Mouse (Mus musculus): ENCODE measurements at regions not wholly inside any gene's neighbourhood (a gene's known extent, or its start where the extent isn't known, plus 50 kb on each side); places are given as distances from the start of the nearest gene placed in this dataset.

GRCm38 (mm10) chr12:59724951-59725350 lies 505.4 kb upstream of the Fbxo33 start:
- WGBS = 56% methylated on average over 1 of the region's 1 CpGs
- Histone ChIP-seq H3K4me2 (ENCODE audit: low read depth, low read length) (no peak overlapping the region), H3K27ac (no peak overlapping the region), H3K4me1 (ENCODE audit: insufficient read depth, low read length) (no peaks in the 10 kb centered on the region), H3K9ac (replicated peaks; ENCODE audit: low read length) (no peak overlapping the region), H3K27me3 (ENCODE audit: insufficient read depth, low read length) (no peaks in the 10 kb centered on the region), H3K9me3 (ENCODE audit: low read length) (no peaks in the 10 kb centered on the region), H3K4me3 (ENCODE audit: low read length) (no peak overlapping the region), H3K36me3 (ENCODE audit: insufficient read depth, low read length) (no peaks in the 10 kb centered on the region)
- no peak for TF ChIP-seq CTCF (IDR thresholded peaks at IDR 0.05; ENCODE audit: low read depth)
- no peak for ATAC-seq
- no peak for DNase-seq (ENCODE audit: low spot score)

GRCm38 (mm10) chr12:59722471-59723182 lies 503.1 kb upstream of the Fbxo33 start:
- no peak for TF ChIP-seq CTCF (IDR thresholded peaks at IDR 0.05; ENCODE audit: low read depth)
- WGBS = 66% methylated on average over 6 of the region's 6 CpGs
- no peak for DNase-seq (ENCODE audit: low spot score)

GRCm38 (mm10) chr12:59713216-59713615 lies 493.7 kb upstream of the Fbxo33 start:
- WGBS = 61% methylated on average over 3 of the region's 3 CpGs
- ATAC-seq (no peak), DNase-seq (ENCODE audit: low spot score) (no peak)
- Histone ChIP-seq H3K27me3 (ENCODE audit: insufficient read depth, low read length) (no peaks in the 10 kb centered on the region), H3K4me1 (ENCODE audit: insufficient read depth, low read length) (no peaks in the 10 kb centered on the region), H3K27ac (no peak overlapping the region), H3K9me3 (ENCODE audit: low read length) (no peaks in the 10 kb centered on the region), H3K4me3 (ENCODE audit: low read length) (no peak overlapping the region), H3K4me2 (ENCODE audit: low read depth, low read length) (no peak overlapping the region), H3K9ac (replicated peaks; ENCODE audit: low read length) (no peak overlapping the region), H3K36me3 (ENCODE audit: insufficient read depth, low read length) (no peaks in the 10 kb centered on the region)
- TF ChIP-seq CTCF (IDR thresholded peaks at IDR 0.05; ENCODE audit: low read depth) = no peak

More at GRCm38 (mm10) chr12:59722471-59723182, 503.1 kb upstream of the Fbxo33 start:
- H3K4me3 ChIP-seq (ENCODE audit: low read length) = no peak overlapping the region
- no peak overlapping the region for H3K4me2 ChIP-seq (ENCODE audit: low read depth, low read length)
- no peak overlapping the region for H3K9ac ChIP-seq (replicated peaks; ENCODE audit: low read length)
- no peak for ATAC-seq
- H3K4me1 ChIP-seq (ENCODE audit: insufficient read depth, low read length) = no peaks in the 10 kb centered on the region
- H3K9me3 ChIP-seq (ENCODE audit: low read length) = no peaks in the 10 kb centered on the region
- H3K36me3 ChIP-seq (ENCODE audit: insufficient read depth, low read length) = no peaks in the 10 kb centered on the region
- H3K27ac ChIP-seq = no peak overlapping the region
- H3K27me3 ChIP-seq (ENCODE audit: insufficient read depth, low read length) = no peaks in the 10 kb centered on the region

- DNase-seq (ENCODE audit: low spot score) = no peak
- Histone ChIP-seq H3K27me3 (ENCODE audit: insufficient read depth, low read length) (no peaks in the 10 kb centered on the region), H3K4me2 (ENCODE audit: low read depth, low read length) (no peak overlapping the region), H3K9ac (replicated peaks; ENCODE audit: low read length) (no peak overlapping the region), H3K4me3 (ENCODE audit: low read length) (no peak overlapping the region), H3K9me3 (ENCODE audit: low read length) (no peaks in the 10 kb centered on the region), H3K4me1 (ENCODE audit: insufficient read depth, low read length) (no peaks in the 10 kb centered on the region), H3K27ac (no peak overlapping the region), H3K36me3 (ENCODE audit: insufficient read depth, low read length) (no peaks in the 10 kb centered on the region)
- 85% methylated on average over 2 of the region's 2 CpGs for WGBS
- no peak for ATAC-seq
- TF ChIP-seq CTCF (IDR thresholded peaks at IDR 0.05; ENCODE audit: low read depth) = no peak
These were observed 463.7 kb upstream of the Fbxo33 start for GRCm38 (mm10) chr12:59683235-59683634.

- Histone ChIP-seq H3K4me1 (ENCODE audit: insufficient read depth, low read length) (no peaks in the 10 kb centered on the region), H3K4me2 (ENCODE audit: low read depth, low read length) (no peak overlapping the region), H3K9ac (replicated peaks; ENCODE audit: low read length) (no peak overlapping the region), H3K36me3 (ENCODE audit: insufficient read depth, low read length) (no peaks in the 10 kb centered on the region), H3K4me3 (ENCODE audit: low read length) (no peak overlapping the region), H3K27ac (no peak overlapping the region), H3K9me3 (ENCODE audit: low read length) (no peaks in the 10 kb centered on the region), H3K27me3 (ENCODE audit: insufficient read depth, low read length) (no peaks in the 10 kb centered on the region)
- DNase-seq (ENCODE audit: low spot score) (no peak), ATAC-seq (no peak)
- no peak for TF ChIP-seq CTCF (IDR thresholded peaks at IDR 0.05; ENCODE audit: low read depth)
These were observed 443.6 kb upstream of the Fbxo33 start for GRCm38 (mm10) chr12:59663161-59663560.

- Histone ChIP-seq H3K4me1 (ENCODE audit: insufficient read depth, low read length) (no peaks in the 10 kb centered on the region), H3K9me3 (ENCODE audit: low read length) (no peaks in the 10 kb centered on the region), H3K9ac (replicated peaks; ENCODE audit: low read length) (no peak overlapping the region), H3K27ac (no peak overlapping the region), H3K27me3 (ENCODE audit: insufficient read depth, low read length) (no peaks in the 10 kb centered on the region), H3K4me2 (ENCODE audit: low read depth, low read length) (no peak overlapping the region), H3K4me3 (ENCODE audit: low read length) (no peak overlapping the region), H3K36me3 (ENCODE audit: insufficient read depth, low read length) (no peaks in the 10 kb centered on the region)
- no peak for DNase-seq (ENCODE audit: low spot score)
- no peak for ATAC-seq
- WGBS = 76% methylated on average over 1 of the region's 1 CpGs
- TF ChIP-seq CTCF (IDR thresholded peaks at IDR 0.05; ENCODE audit: low read depth) = no peak
These were observed 411.2 kb upstream of the Fbxo33 start for GRCm38 (mm10) chr12:59630678-59631077.

GRCm38 (mm10) chr12:59623147-59623546 lies 403.6 kb upstream of the Fbxo33 start:
- no peak overlapping the region for H3K4me2 ChIP-seq (ENCODE audit: low read depth, low read length)
- no peaks in the 10 kb centered on the region for H3K9me3 ChIP-seq (ENCODE audit: low read length)
- WGBS = 85% methylated on average over 3 of the region's 3 CpGs
- no peak for TF ChIP-seq CTCF (IDR thresholded peaks at IDR 0.05; ENCODE audit: low read depth)
- ATAC-seq = no peak
- H3K9ac ChIP-seq (replicated peaks; ENCODE audit: low read length) = no peak overlapping the region
- no peak overlapping the region for H3K27ac ChIP-seq
- no peak for DNase-seq (ENCODE audit: low spot score)
- H3K4me1 ChIP-seq (ENCODE audit: insufficient read depth, low read length) = no peaks in the 10 kb centered on the region
- H3K4me3 ChIP-seq (ENCODE audit: low read length) = no peak overlapping the region
- no peaks in the 10 kb centered on the region for H3K27me3 ChIP-seq (ENCODE audit: insufficient read depth, low read length)
- H3K36me3 ChIP-seq (ENCODE audit: insufficient read depth, low read length) = no peaks in the 10 kb centered on the region

Measured in hindbrain, postnatal 0 days (tissue).